ENCODE assay signal across 12 mouse cellular contexts in genomic region chr2:144525856-144526255, GRCm38 (mm10). TPM values are rescaled to one million over a fixed set of nuclear protein-coding genes. Genes with fewer than 3 reads are reported as not detected.
DNase-seq lines count a peak whose midpoint lies in the region; ATAC-seq and TF ChIP-seq lines count a peak whose summit lies in the region.
"Had no signal": no experiment of that assay in that cellular context is flagged by ENCODE, and none has a peak within 500 bp of the region (broad histone marks: within the 10 kb centered on the region; RNA-seq: fewer than 3 reads in every experiment).

No protein-coding gene starts in this region.

- peaks cover 9% of the 10 kb centered on the region for H3K4me1 ChIP-seq in forebrain, postnatal 0 days (ENCODE audit: insufficient read depth)
- H3K4me1 ChIP-seq in forebrain, embryonic 11.5 days (replicated peaks; ENCODE audit: control insufficient read depth, insufficient read depth, low read length): peaks cover 3% of the 10 kb centered on the region; the same call in 1 of the 2 replicates

- H3K36me3 ChIP-seq in forebrain, postnatal 0 days (ENCODE audit: insufficient read depth): peaks cover 11% of the 10 kb centered on the region
- no peaks in the 10 kb centered on the region for H3K36me3 ChIP-seq in forebrain, embryonic 11.5 days (ENCODE audit: control insufficient read depth, insufficient read depth, low read length)

- peak overlapping the region; percentile 90; the same call in 1 of the 2 replicates for H3K9ac ChIP-seq in forebrain, postnatal 0 days
- H3K9ac ChIP-seq in forebrain, embryonic 11.5 days (ENCODE audit: low read length): no peak overlapping the region
- H3K9ac ChIP-seq: kidney, embryonic 15.5 days; lung, embryonic 15.5 days had no signal

- WGBS in forebrain, postnatal 0 days: 45% methylated on average over 10 of the region's 10 CpGs
- 56% methylated on average over 10 of the region's 10 CpGs for WGBS in forebrain, embryonic 11.5 days

- peak overlapping the region; percentile 98 for H3K4me3 ChIP-seq in forebrain, postnatal 0 days (ENCODE audit: low read depth, low read length)
- H3K4me3 ChIP-seq in forebrain, embryonic 11.5 days (ENCODE audit: low read depth, low read length): no peak overlapping the region
- H3K4me3 ChIP-seq: embryonic facial prominence, embryonic 10.5 days; kidney, embryonic 15.5 days; lung, embryonic 15.5 days had no signal

- H3K27me3 ChIP-seq in forebrain, postnatal 0 days (ENCODE audit: insufficient read depth, low read length): no peaks in the 10 kb centered on the region; the same call in 1 of the 2 replicates
- H3K27me3 ChIP-seq in forebrain, embryonic 11.5 days (ENCODE audit: control insufficient read depth, insufficient read depth, low read length): no peaks in the 10 kb centered on the region

- no peak for DNase-seq in forebrain, postnatal 0 days
- DNase-seq in forebrain, embryonic 11.5 days (ENCODE audit: low spot score): no peak
- peak; percentile 46 for DNase-seq in A20 (ENCODE audit: low read depth, low spot score)
- peak; percentile 20 to 22 for DNase-seq in cerebellum, postnatal 10 days
- DNase-seq in naive thymus-derived CD4-positive, alpha-beta T cell, adult 2 months (ENCODE audit: low read depth): peak; percentile 10
- DNase-seq in urinary bladder, postnatal 36 days (ENCODE audit: low spot score in 2 of 2): no peak
- DNase-seq in embryo, embryonic 9.5 days (ENCODE audit: extremely low spot score): no peak
- no peak for DNase-seq in kidney, adult 18-20 months

- no peak for ATAC-seq in forebrain, postnatal 0 days
- no peak for ATAC-seq in forebrain, embryonic 11.5 days (replicated peaks; ENCODE audit: low FRiP score)
- ATAC-seq: forebrain, embryonic 14.5 days had no signal

- H3K27ac ChIP-seq in forebrain, postnatal 0 days (ENCODE audit: low read depth, low read length): no peak overlapping the region
- H3K27ac ChIP-seq in forebrain, embryonic 11.5 days (ENCODE audit: low read depth, low read length): no peak overlapping the region
- H3K27ac ChIP-seq: embryonic facial prominence, embryonic 10.5 days; kidney, embryonic 15.5 days; lung, embryonic 15.5 days had no signal

- H3K9me3 ChIP-seq in forebrain, postnatal 0 days (ENCODE audit: low read length): no peaks in the 10 kb centered on the region
- no peaks in the 10 kb centered on the region for H3K9me3 ChIP-seq in forebrain, embryonic 11.5 days (ENCODE audit: control insufficient read depth, low read length)
- H3K9me3 ChIP-seq: embryonic facial prominence, embryonic 10.5 days; kidney, embryonic 15.5 days; lung, embryonic 15.5 days had no signal

- H3K4me2 ChIP-seq in forebrain, postnatal 0 days (ENCODE audit: low read depth): peak overlapping the region; percentile 65
- no peak overlapping the region for H3K4me2 ChIP-seq in forebrain, embryonic 11.5 days (ENCODE audit: low read depth, low read length, severe bottlenecking)
- H3K4me2 ChIP-seq: lung, embryonic 15.5 days had no signal

- no peak for TF ChIP-seq CTCF in forebrain, postnatal 0 days (IDR thresholded peaks at IDR 0.05; ENCODE audit: low read depth)

RNA-seq across cellular contexts. Expression of gene Dzank1, which starts 1.4 kb away (rescaled TPM):
- total RNA-seq in forebrain, postnatal 0 days (2014; rRNA removed): 11.5 and 15.0 TPM in 2 replicates
- polyA plus RNA-seq in forebrain, postnatal 0 days (2015; fragmentation: Nextera tagmentation; extraction: Ambion mirVana): 6.6 and 9.2 TPM in 2 replicates
- polyA plus RNA-seq in forebrain, embryonic 11.5 days (2014; fragmentation: Nextera tagmentation; extraction: Ambion mirVana): 1.5 and 3.8 TPM in 2 replicates

RNA-seq across cellular contexts. Expression of gene Polr3f, which starts 1.7 kb away (rescaled TPM):
- total RNA-seq in forebrain, postnatal 0 days (2014; rRNA removed): 30.2 and 39.0 TPM in 2 replicates
- 15.4 and 20.2 TPM in 2 replicates for polyA plus RNA-seq in forebrain, postnatal 0 days (2015; fragmentation: Nextera tagmentation; extraction: Ambion mirVana)
- 34.2 and 36.9 TPM in 2 replicates for polyA plus RNA-seq in forebrain, embryonic 11.5 days (2014; fragmentation: Nextera tagmentation; extraction: Ambion mirVana)

RNA-seq across cellular contexts. Expression of gene Rbbp9, which starts 24.8 kb away (rescaled TPM):
- 20.7 and 21.6 TPM in 2 replicates for total RNA-seq in forebrain, postnatal 0 days (2014; rRNA removed)
- polyA plus RNA-seq in forebrain, postnatal 0 days (2015; fragmentation: Nextera tagmentation; extraction: Ambion mirVana): 30.3 and 38.0 TPM in 2 replicates
- polyA plus RNA-seq in forebrain, embryonic 11.5 days (2014; fragmentation: Nextera tagmentation; extraction: Ambion mirVana): 63.1 and 65.0 TPM in 2 replicates

RNA-seq across cellular contexts. Expression of gene Sec23b, which starts 30.2 kb away (rescaled TPM):
- total RNA-seq in forebrain, postnatal 0 days (2014; rRNA removed): 57.2 and 64.3 TPM in 2 replicates
- 50.8 and 56.7 TPM in 2 replicates for polyA plus RNA-seq in forebrain, postnatal 0 days (2015; fragmentation: Nextera tagmentation; extraction: Ambion mirVana)
- 122 TPM in 2 replicates for polyA plus RNA-seq in forebrain, embryonic 11.5 days (2014; fragmentation: Nextera tagmentation; extraction: Ambion mirVana)

Comparison
In these comparisons a context has a peak if more than half of its experiments do, and no peak if none do; other contexts are left out.
1. DNase-seq: peak in A20 (single experiment), cerebellum, postnatal 10 days (2 of 2) and naive thymus-derived CD4-positive, alpha-beta T cell, adult 2 months (single experiment); none in forebrain, postnatal 0 days (single experiment), forebrain, embryonic 11.5 days (single experiment), urinary bladder, postnatal 36 days (0 of 2), embryo, embryonic 9.5 days (single experiment) and kidney, adult 18-20 months (single experiment).